Mouse (Mus musculus) mature B cell (primary cell): ENCODE data around the gene Vstm2l.

ENCODE experiments used
- in situ Hi-C: fragments of 300-500 bp; cut with MboI; formaldehyde crosslinking; loops from 2 replicates; pipeline ENCODE4 v1.14.3; 2019

Gene Vstm2l

DNA sequence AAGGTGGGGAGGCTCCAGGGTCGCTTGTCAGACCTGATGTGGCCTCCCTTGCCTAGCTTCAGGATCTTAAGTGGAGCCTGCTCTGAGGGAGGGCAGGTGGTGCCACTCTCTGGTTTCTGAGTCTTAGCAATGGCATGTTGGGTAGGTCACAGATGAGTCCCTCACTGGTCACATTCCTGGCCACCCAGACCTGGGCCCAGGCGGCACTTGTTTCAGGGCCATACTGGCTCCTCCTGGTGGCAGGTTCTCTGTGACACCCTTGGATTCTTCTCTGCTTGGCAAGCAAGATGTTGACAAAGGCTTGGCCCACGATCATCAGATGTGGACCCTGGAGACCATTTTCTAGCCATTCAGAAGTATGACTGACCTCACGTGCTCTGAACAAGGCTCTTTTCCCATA lies 18.2 kb downstream of the Vstm2l start:
- in situ Hi-C loops: no loop called here

DNA sequence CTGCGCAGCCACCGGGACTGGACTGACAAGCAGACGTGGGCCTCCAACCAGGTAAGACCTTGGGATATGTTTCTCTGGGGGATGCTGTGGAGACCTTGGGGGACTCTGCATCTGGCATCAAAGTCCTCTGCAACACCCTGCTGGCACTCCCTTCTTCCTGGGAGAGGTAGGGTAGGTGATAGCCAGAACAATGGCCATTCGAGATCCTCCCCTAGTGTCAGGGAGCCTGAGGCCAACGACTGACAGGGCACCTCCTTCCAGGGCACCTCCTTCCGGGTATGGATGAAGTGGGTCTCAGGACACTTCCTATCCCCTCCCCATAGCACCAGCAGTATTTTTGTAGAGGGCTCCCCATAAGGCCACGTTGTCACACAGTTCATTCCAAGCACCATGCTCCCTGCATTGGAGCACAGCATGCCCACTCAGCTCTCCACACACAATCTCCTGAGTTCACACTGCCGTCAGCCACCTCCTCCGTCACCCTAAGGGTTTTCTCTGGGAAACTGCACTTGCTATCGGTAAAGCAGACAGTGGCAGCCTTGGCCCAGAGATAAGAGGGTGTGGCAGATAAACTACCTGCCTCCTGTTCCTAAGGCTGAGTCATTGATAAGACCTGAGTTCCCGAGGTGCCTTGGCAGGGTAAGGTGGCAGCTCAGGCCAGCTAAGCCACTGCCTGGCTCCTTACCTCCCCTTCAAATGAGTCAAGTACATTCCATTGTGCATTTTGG lies 21.2 kb downstream of the Vstm2l start:
- in situ Hi-C loops: no loop called here

DNA sequence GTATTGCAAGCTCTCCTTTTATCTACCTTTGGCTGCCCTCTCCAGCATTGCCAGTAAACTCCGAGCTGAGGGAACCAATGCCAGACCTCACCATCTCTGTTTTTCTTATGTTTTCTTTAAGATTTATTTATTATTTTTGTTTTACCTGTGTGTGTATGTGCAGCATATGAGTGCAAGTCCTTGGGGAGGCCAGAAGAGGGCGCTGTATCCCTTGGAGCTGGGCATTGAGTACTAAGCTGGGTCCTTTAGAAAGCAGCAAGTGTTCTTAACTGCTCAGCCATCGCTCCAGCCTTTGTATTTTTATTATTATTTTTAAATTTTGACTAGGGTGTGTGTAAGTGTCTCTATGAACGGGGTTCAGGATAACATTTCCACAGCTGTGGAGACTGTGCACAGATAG lies 22.2 kb downstream of the Vstm2l start:
- in situ Hi-C loops: no loop called here

DNA sequence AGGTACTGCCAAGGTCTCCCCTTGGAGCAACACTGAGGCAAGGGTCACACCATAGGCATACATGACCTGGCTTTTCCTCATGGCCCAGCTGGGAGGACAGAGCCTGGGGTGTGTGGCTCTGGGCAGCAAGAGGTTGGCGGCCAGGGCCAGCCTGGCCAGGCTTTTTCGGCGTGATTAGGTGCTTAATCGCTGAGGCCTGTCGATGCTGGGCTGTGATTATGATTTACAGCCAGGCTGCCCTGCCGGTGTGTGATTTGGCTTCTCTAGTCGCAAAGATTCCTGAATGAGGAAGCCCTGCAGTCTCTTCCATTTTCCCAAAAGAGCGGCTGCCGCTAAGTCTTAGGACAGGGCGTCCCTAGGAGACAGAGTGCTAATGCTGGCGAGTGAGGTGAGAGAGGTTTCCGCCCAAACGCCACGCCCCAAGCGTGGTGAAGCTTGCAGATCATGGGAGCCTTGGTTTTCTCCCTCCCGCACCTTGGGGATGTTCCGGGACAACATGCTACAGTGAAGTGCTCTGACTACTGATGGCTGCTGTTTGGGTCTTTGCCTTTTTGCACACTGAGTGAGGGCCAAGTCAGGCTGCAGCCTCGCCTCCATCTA lies 26.2 kb downstream of the Vstm2l start:
- in situ Hi-C loops: no loop called here

DNA sequence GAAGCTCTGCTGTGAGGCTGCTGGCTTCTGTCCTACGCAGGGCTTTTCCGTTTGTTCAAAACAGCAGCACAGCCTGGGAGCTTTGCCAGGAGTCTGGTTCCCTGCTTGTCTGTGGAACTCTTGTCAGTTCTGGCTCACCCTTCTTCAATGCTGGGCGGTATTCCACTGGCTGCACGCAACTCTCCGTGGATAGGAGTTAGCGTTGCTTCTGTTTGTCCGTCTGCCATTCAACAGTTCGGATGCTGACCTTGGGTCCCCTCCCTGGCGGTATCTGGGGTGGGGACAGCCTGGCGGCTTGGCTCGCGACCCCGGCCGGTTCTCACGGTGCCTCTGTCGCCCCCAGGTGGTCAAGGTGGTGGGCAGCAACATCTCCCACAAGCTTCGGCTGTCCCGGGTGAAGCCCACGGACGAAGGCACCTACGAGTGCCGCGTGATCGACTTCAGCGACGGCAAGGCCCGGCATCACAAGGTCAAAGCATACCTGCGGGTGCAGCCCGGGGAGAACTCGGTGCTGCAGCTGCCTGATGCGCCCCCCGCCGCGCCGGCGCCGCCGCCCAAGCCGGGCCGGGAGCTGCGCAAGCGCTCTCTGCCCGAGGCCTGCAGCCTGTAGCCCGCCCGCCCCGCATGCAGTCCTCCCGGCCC lies 29.2 kb downstream of the Vstm2l start:
- in situ Hi-C loops: no loop called here

DNA sequence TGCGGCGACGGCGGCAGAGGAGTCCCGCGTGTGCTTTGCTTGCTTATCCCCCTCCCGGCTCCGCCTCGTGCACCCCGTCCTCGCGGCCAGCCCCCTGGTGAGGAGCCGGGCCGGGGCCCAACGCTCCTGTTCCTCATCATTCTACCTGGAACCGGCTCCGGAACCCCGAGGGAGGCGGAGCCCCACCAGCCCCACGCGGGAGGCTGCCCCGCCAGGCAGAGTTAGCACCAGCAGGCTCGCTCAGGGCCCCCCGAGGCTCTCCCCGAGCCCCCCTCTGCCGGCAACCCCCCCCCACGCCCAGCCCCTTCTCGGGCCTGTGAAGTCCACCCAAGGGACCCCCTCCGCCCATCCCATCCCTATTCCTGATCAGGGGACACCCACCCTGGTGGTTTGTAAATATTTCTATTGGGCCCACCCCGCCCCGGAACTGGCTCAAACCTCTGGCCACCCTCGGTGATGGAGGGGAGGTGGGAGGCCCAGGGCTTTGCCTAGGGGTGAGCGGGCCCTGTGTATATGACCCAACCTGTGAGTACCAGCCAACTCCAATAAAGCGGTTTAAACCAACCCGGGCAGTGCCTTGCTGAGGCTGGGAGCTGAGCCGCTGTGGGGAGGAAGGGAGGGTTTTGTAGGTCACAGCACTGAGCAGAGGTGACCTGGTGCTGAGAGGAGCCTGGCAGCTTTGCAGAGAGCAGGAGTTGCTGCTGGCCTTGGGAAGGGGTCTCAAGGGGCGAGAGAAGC lies 29.9 kb downstream of the Vstm2l start:
- in situ Hi-C loops: no loop called here

DNA sequence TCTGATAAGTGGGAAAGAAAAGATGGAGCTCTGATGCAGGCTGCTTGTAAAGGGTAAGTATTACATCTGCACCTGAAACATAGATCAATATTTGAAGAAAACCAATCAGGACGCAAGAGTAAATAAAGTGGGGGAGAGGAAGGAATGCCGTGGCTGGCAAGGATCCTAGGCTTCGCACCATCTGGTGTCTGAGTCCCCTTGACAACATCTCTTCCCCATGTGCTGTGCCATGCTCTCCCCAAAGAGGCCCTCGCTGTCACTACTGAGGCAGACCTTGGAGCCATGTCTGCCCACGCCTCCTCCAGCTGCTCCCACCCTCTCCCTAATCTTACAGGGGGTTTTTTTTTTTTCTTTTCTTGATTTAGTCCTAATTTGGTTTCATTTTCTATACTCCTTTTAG lies 39.5 kb downstream of the Vstm2l start:
- in situ Hi-C loops: no loop called here

DNA sequence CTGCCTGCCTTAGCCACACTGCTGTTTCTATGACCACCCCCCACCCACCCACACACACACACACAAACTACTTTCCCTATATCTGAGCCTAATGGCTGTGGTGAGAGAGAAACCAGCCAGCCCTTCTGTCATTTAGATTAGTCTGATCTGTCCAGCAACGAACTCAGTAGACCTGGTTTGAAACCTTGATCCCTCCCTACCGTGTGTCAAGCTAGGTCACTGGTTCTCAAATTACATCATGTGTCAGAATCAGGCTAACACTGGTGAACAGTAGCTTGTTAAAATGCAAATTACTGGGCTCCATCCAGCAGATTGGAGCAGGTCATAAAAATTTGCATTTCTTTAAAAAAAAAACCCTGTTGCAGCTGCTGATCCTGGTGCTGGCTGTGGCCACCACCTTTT lies 43.3 kb downstream of the Vstm2l start:
- in situ Hi-C loops: no loop called here

DNA sequence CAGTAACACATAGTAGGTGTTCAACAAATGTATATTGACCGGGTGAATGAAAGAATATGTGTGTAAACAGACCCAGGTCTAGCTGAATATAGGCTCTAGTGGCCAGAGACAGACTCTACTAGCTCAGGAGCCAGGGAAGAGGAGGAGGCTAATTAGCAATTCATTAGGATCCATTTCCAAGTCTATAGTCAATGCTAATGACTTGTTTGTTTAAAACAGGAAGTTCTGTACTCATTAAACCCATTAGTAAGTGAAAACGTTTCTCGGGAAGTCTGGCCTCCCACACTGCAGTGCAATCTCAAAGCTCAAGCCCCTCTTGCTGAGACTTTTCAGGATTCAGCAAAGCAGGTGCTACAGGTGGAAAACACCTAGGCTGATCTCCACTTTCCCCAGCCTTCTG lies 53.4 kb downstream of the Vstm2l start:
- in situ Hi-C loops: no loop called here

DNA sequence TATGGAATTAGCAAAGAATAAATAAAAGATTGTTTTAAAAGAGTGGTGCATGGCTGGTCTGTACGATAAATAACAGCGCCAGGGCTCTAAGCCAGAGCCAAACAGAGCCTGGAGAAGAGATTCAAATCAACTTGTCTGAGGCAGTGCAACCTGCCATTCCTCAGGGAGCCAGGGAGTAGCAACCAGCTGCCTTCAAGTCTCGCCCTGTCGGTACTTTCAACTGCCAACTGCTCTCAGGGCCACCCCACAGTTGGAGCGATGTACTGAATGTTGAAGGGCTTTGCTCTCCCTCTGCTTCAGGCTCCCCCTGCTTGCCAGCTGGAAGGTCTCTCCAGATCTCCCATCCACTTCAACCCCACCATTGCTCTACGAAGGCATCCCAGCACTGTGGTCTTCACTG lies 55.7 kb downstream of the Vstm2l start:
- in situ Hi-C loops: no loop called here

DNA sequence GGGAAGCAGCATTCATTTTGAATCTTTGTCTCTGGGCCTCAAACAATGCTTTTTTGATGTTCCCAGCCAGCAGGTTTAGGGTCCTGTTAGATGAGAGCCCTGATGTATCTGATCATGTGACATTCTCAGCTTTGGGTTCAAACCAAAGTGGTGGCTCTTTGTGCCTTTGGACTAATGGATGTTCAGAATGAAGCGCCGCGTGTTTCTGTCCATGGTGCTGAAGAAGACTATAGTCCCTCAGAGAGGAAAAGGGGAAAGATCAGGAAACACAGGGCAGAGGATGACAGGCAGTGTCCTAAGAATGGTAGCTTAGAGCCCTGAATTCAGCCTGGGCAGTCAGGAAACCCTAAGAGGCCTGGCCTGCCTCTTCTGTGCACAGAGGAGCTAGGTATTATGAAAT lies 56.2 kb downstream of the Vstm2l start:
- in situ Hi-C loops: no loop called here

DNA sequence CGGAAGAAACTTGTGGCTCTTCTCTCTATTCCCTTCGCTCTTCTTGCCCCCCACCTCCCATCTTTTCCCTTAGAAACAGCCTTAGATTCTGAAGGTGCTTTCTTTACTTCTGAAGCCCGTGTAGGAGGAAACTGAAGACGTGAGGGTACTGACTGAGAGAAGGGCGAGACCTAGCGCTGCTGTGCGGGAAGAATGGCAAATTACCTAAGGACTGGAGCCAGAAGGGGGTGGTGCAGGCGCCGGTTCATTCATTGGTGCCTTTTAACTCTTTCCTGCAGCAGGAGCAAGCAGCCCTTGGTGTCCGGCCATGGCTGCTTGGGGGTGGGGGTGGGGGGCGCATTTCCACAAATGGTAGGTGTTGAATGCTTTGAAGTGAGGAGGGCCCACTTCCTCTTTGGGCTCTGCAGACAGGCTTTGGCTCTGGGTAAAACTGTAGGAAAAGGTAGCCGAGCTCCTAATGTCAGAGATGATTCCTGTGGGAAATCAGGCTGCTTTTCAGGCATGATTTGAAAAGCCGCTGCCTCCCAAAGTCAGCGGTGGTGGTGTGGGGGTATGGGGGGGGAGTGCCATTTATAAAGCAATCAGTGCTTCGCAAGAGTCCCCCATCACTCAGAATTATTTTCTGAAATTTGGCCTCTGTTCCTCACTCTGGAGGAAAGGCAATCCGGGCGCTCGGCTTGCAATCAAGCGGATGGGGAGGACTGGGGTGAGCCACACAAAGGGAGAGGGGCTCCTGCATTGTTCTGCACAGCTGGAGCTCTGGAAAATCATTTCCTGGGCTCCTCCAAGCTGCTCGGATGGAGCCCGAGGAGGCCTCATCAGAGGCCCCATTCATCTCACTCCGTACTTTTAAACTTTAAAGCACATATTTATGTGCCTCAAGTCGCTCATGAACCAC lies 60.4 kb downstream of the Vstm2l start:
- in situ Hi-C loops: no loop called here

DNA sequence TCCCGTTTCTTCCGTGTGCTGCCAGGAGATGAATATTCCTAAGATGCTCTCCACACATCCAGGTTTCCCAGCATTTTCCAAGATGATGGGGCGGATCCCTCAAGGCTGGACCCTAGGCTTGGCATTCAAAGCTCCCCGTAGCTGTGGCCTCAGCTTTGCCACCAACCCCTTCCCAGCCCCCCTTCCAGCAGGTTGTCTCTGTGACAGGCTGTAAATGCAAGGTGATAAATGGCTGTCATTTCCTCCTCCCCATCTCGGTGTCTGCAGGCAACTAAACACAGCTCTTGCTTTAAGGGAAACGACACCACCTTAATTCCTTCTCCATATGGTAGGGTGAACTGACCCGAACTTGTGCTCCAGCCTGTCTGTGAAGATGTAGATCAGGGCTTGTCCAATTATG lies 61.1 kb downstream of the Vstm2l start:
- in situ Hi-C loops: no loop called here

DNA sequence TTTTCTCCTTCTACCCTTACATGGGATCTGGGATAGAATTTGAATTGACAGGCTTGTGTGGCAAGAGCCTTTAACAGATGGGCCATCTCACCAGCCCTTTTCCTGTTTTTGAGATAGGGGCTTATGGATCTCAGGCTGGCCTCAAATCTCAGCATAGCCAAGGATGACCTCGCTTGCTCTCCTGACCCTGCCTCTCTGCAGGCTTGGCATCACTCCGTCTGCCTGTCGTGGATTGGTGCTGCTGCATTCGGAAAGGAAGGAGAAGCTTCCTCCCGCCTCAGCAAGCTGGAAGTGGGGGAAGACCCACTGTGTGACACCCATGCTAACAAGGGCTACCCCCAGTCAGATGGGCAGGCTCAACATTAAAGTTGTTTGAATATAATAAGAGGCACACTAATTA lies 64.8 kb downstream of the Vstm2l start:
- in situ Hi-C loops: no loop called here

DNA sequence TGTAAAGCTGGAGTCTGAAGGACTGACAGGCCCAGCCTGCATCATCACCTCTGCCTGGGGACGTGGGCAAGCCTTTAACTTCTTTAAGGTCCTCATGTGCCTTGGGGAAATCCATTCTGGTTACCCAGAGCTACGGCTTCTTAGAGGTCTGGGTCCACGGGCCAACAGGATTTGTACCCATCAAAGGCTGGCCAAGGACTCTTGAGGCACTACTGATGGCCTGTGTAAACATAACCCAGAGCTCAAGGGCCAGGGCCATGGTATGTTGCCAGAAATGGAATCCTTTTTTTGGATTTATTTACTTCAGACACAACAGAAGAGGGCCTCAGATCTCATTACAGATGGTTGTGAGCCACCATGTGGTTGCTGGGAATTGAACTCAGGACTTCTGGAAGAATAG lies 68.3 kb downstream of the Vstm2l start:
- in situ Hi-C loops: no loop called here

DNA sequence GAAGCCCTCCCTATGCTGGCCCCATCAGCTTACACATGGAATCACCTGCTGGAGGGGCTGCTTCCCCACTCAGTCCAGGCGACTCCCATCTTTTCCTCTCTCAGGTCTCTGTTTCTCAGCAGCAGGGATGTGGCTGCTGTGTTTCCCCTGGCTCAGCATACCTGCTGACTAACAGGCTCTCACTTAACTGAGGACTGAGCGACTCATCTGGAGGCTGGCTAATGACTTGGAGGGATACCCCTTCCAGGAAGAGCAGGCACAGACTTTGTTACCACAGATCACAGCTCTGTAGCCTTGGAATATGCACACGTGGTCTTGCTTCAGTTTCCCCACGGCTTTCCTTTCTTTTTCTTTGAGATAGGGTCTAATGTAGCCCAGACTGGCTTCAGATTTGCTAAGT lies 68.8 kb downstream of the Vstm2l start:
- in situ Hi-C loops: no loop called here

DNA sequence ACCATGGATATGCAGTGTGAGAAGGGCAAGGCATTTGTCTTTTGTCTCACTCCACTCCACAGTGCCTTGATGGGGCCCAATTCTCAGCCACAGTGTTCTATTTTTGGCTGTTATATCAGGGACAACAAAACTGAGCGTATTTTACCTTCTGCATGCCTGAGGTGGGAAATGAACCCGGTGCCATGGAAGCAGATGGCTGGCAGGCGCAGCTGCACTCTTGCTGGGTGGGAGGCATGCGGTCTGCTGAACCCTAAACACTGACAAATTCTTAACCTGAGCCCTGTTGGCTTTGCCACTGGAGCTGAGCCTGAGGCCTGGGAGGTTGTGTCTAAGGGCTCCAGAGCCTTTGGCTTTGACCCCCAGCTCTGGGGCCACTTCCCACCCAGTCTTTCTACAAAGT lies 71.2 kb downstream of the Vstm2l start:
- in situ Hi-C loops: no loop called here

DNA sequence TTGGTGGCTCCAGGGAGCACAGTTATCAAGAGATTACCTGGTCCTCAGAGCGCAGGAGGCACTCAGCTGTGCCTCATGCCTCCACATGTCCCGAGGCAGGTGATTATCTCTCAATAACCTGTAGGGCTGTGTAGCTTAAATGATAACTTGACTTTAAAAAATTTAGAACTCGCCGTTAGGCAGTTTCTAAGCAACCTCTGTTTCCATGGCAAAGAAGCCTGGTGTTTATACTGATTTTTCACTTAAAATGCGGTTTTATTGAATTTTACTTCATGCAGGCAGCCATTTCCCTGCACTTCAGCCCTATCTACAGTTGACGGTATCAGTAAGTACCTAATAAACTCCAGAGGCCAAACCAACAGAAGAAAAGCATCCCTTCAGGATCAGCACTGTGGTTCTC lies 71.8 kb downstream of the Vstm2l start:
- in situ Hi-C loops: no loop called here

DNA sequence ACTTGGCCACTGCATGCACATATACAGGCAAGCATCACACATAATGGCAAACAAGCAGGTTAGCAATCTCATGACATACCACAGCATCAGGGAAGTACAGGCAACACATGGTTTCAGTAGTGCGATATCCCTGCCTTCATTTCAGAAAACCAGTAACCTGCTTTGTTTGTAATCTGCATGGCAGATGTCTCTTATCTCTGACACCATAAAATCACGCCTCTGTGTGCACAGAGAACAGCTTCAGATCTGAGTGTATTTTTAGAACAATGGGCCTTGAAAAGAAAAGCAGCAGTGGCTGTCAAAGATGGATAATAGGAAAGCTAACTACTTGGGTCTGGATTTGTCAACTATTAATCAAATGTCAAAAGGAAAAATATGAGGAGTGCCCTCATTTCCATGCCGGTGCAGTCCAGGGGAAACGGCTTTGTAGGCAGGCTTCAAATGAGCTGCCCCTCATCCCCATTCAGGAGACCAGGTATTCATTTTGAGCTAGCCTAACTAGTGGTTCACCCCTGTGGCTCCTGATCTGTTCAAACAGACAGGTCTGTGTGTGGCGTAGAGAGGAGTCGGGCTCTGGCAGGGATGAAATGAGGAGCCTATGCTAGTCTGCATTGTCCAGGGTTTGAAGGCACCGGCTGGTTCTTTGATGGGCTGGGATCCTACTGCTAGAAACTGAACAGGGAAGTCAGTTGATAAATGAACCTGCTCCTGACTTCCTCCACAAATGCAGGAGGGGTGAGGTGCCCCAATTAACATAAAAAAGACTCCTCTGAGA lies 74.2 kb downstream of the Vstm2l start:
- in situ Hi-C loops: no loop called here

DNA sequence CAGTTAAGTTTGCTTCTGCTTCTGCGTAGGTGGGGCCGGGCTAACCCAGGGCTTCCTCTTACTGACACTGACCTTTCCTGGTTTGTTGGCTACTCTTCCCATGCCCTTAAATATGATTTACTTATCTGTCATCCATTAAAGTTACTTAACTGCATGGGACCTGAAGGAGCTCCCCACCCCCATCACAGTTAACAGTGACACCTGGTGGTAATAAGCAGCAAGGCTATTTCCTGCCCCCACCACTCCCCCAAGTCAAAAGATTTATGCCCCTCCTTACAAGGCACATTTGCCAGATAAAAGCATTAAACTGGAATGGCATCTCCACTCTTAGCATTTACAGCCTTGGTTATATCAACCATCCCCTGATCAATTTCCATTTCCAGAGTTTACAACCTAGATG lies 75.5 kb downstream of the Vstm2l start:
- in situ Hi-C loops: no loop called here

DNA sequence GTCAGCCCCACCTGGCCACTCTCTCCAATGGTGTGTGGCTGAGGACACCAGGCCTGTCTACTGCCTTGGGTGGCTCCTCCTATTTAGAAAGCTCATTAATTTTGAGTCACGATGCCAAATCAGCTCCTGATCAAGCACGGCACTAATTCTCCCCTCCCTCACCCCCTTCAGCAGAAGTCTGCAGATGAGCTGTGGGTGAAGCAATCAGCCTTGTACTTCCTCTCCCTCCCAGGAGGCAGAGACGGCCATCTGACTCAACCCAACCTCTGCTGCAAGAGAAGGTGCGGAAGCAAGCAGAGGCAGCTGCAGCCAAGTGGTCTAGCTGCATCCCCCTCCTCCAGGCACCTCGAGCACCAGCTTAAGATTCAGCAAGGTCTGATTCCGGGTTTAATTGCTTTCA lies 76.6 kb downstream of the Vstm2l start:
- in situ Hi-C loops: no loop called here
